Mouse (Mus musculus): ENCODE data around the gene Tmem259. TPM values are rescaled to one million over a fixed set of nuclear protein-coding genes. Genes with fewer than 3 reads are reported as not detected.

Gene Tmem259
- total and polyA plus RNA-seq, 3 experiments, result 62.0 to 150 TPM; not detected in 1

DNA sequence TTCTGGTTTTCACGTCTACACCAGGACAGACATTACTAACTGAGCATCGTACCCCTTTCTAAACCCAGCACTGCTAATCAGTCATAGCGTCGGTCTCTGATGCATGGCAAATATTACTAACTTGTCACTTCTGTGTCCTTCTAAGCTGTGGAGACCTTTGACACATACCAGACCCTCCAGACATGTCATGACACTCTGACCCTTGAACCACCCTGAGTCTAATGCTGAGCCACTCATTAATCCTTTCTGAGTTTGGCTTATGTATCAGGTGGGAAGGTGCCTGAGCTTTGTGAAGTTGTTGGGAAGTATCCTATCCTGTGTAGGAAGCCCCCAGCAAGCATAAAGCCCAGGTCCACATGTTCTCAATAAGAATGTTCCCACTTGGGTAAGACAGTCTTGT is 34.3 kb downstream of the Tmem259 start:
- Histone ChIP-seq H3K27ac (ENCODE audit: control insufficient read depth, low read depth, low read length) (no peak overlapping the region), H3K36me3 (ENCODE audit: control insufficient read depth in 1 of 2, insufficient read depth in 2 of 2, low read length in 2 of 2) (no peaks in the 10 kb centered on the region), H3K9ac (ENCODE audit: control insufficient read depth, low read depth, low read length, poor library complexity, severe bottlenecking) (no peak overlapping the region), H3K4me3 (ENCODE audit: control insufficient read depth in 1 of 2, insufficient read depth in 1 of 2, low read depth in 2 of 2, low read length in 2 of 2) (no peak overlapping the region), H3K27me3 (ENCODE audit: control insufficient read depth in 1 of 2, insufficient read depth in 2 of 2, low read length in 2 of 2) (no peaks in the 10 kb centered on the region), H3K4me1 (ENCODE audit: control insufficient read depth in 1 of 2, insufficient read depth in 2 of 2, low read length in 2 of 2) (no peaks in the 10 kb centered on the region), H3K79me2 (ENCODE audit: control insufficient read depth, insufficient read depth, low read length, poor library complexity) (no peaks in the 10 kb centered on the region), H3K9me3 (replicated peaks; ENCODE audit: insufficient read depth, low read length) (no peaks in the 10 kb centered on the region)
- DNase-seq (ENCODE audit: low read depth, low spot score), result no peak
- TF ChIP-seq USF1 (IDR thresholded peaks at IDR 0.05; ENCODE audit: low read depth, low read length), result no peak
- no peak for TF ChIP-seq CHD2 (IDR thresholded peaks at IDR 0.05; ENCODE audit: low read length)
- TF ChIP-seq KAT2A (conservative IDR thresholded peaks at IDR 0.05; ENCODE audit: low read depth, low read length), result no peak
- no peak for TF ChIP-seq MXI1 (IDR thresholded peaks at IDR 0.05; ENCODE audit: low read depth, low read length)
- no peak for TF ChIP-seq ZC3H11A (IDR thresholded peaks at IDR 0.05; ENCODE audit: low read depth, low read length)

DNA sequence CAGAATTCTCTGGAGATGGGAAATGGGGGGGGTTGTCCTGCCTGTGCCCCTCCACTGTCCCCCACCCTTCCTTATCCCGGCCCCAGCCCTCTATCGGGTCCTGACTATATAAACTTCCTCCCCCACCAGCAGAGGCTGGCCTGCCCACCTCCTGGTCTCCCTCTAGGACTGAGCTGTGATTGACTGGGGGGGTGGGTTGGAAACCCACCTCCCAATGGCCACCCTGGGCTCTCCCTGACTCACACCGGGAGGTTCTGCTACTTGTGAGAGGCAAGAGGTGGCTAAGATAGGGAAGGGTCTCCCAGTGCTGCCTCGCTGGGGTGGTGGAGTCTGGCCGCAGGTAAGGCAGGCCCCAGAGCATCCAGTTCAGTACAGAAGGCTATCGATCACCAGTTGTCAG is 36.6 kb downstream of the Tmem259 start:
- TF ChIP-seq USF2 (IDR thresholded peaks at IDR 0.05; ENCODE audit: borderline replicate concordance in 1 of 2, insufficient read depth in 1 of 2, low read depth in 1 of 2, low read length in 2 of 2) (no peak), KAT2A (conservative IDR thresholded peaks at IDR 0.05; ENCODE audit: low read depth, low read length) (no peak), NELFE (IDR thresholded peaks at IDR 0.05; ENCODE audit: low read depth, low read length) (no peak), GATA1 (IDR thresholded peaks at IDR 0.05; ENCODE audit: low read depth, low read length) (no peak), HCFC1 (IDR thresholded peaks at IDR 0.05; ENCODE audit: low read depth, low read length) (no peak), ZC3H11A (IDR thresholded peaks at IDR 0.05; ENCODE audit: low read depth, low read length) (no peak), CHD1 (IDR thresholded peaks at IDR 0.05; ENCODE audit: low read depth, low read length) (no peak), ELF1 (IDR thresholded peaks at IDR 0.05; ENCODE audit: low read depth, low read length) (no peak)
- no peak for DNase-seq (ENCODE audit: low read depth, low spot score)
- Histone ChIP-seq H3K9me3 (replicated peaks; ENCODE audit: insufficient read depth, low read length) (no peaks in the 10 kb centered on the region), H3K79me2 (ENCODE audit: control insufficient read depth, insufficient read depth, low read length, poor library complexity) (no peaks in the 10 kb centered on the region), H3K36me3 (ENCODE audit: control insufficient read depth in 1 of 2, insufficient read depth in 2 of 2, low read length in 2 of 2) (no peaks in the 10 kb centered on the region), H3K9ac (ENCODE audit: control insufficient read depth, low read depth, low read length, poor library complexity, severe bottlenecking) (no peak overlapping the region), H3K27me3 (ENCODE audit: control insufficient read depth in 1 of 2, insufficient read depth in 2 of 2, low read length in 2 of 2) (no peaks in the 10 kb centered on the region), H3K27ac (ENCODE audit: control insufficient read depth, low read depth, low read length) (no peak overlapping the region), H3K4me3 (ENCODE audit: control insufficient read depth in 1 of 2, insufficient read depth in 1 of 2, low read depth in 2 of 2, low read length in 2 of 2) (no peak overlapping the region), H3K4me1 (ENCODE audit: control insufficient read depth in 1 of 2, insufficient read depth in 2 of 2, low read length in 2 of 2) (no peaks in the 10 kb centered on the region)

- no peak for TF ChIP-seq RCOR1 (IDR thresholded peaks at IDR 0.05; ENCODE audit: low read depth, low read length)
- no peak for TF ChIP-seq BHLHE40 (IDR thresholded peaks at IDR 0.05; ENCODE audit: borderline replicate concordance, low read depth, low read length)
- no peak for TF ChIP-seq ETS1 (IDR thresholded peaks at IDR 0.05; ENCODE audit: low read depth, low read length)
- TF ChIP-seq MAZ (IDR thresholded peaks at IDR 0.05; ENCODE audit: low read depth, low read length), result no peak
- TF ChIP-seq TCF12 (IDR thresholded peaks at IDR 0.05; ENCODE audit: low read depth, low read length), result no peak
- TF ChIP-seq E2F4 (IDR thresholded peaks at IDR 0.05; ENCODE audit: borderline replicate concordance, low read depth, low read length), result no peak
- no peak for TF ChIP-seq NELFE (IDR thresholded peaks at IDR 0.05; ENCODE audit: low read depth, low read length)
- no peak for TF ChIP-seq GATA1 (IDR thresholded peaks at IDR 0.05; ENCODE audit: low read depth, low read length)
- TF ChIP-seq MYB (IDR thresholded peaks at IDR 0.05; ENCODE audit: low read depth, low read length), result no peak
- no peak for TF ChIP-seq RAD21 (IDR thresholded peaks at IDR 0.05; ENCODE audit: low read depth, low read length)
- no peak for TF ChIP-seq POLR2A (IDR thresholded peaks at IDR 0.05; ENCODE audit: control insufficient read depth in 1 of 2, insufficient read depth in 1 of 2, low read depth in 1 of 2, low read length in 2 of 2, poor library complexity in 1 of 2)
- no peak for TF ChIP-seq HCFC1 (IDR thresholded peaks at IDR 0.05; ENCODE audit: low read depth, low read length)
- no peak for TF ChIP-seq CHD2 (IDR thresholded peaks at IDR 0.05; ENCODE audit: low read length)
- TF ChIP-seq JUND (IDR thresholded peaks at IDR 0.05; ENCODE audit: low read depth, low read length), result no peak
- TF ChIP-seq GABPA (IDR thresholded peaks at IDR 0.05; ENCODE audit: low read depth, low read length), result no peak
- no peaks in the 10 kb centered on the region for H3K9me3 ChIP-seq (replicated peaks; ENCODE audit: insufficient read depth, low read length)
- no peak for DNase-seq (ENCODE audit: low read depth, low spot score)
- no peaks in the 10 kb centered on the region for H3K27me3 ChIP-seq (ENCODE audit: control insufficient read depth in 1 of 2, insufficient read depth in 2 of 2, low read length in 2 of 2)
- no peaks in the 10 kb centered on the region for H3K36me3 ChIP-seq (ENCODE audit: control insufficient read depth in 1 of 2, insufficient read depth in 2 of 2, low read length in 2 of 2)
- H3K79me2 ChIP-seq (ENCODE audit: control insufficient read depth, insufficient read depth, low read length, poor library complexity), result no peaks in the 10 kb centered on the region
- no peak overlapping the region for H3K27ac ChIP-seq (ENCODE audit: control insufficient read depth, low read depth, low read length)
- H3K9ac ChIP-seq (ENCODE audit: control insufficient read depth, low read depth, low read length, poor library complexity, severe bottlenecking), result no peak overlapping the region
- H3K4me3 ChIP-seq (ENCODE audit: control insufficient read depth in 1 of 2, insufficient read depth in 1 of 2, low read depth in 2 of 2, low read length in 2 of 2), result no peak overlapping the region
- H3K4me1 ChIP-seq (ENCODE audit: control insufficient read depth in 1 of 2, insufficient read depth in 2 of 2, low read length in 2 of 2), result no peaks in the 10 kb centered on the region
Measured at GRCm38 (mm10) chr10:79946752-79947322, 37.3 kb downstream of the Tmem259 start.
